Mouse (Mus musculus) heart, postnatal 0 days (tissue): ENCODE measurements at regions not wholly inside any gene's neighbourhood (a gene's known extent, or its start where the extent isn't known, plus 50 kb on each side); places are given as distances from the start of the nearest gene placed in this dataset.

ENCODE experiments used
- ATAC-seq: fragments of 200-750 bp; cut with Nextera tagmentation; 2 replicates; pipeline ENCODE4 v1.8.0; 2017; ENCODE audit warnings: low read depth, moderate number of reproducible peaks, moderate library complexity; ENCODE audit not compliant: insufficient read depth
- DNase-seq: peaks from one replicate; pipeline ENCODE4 v3.0.0-alpha.2; 2016; ENCODE audit warnings: low spot score
- H3K27ac ChIP-seq: fragments of 300-500 bp; sonication (generic); 2 replicates; pipeline ENCODE4 v1.5.1; 2014; ENCODE audit warnings: low read depth, mild to moderate bottlenecking
- H3K27me3 ChIP-seq: fragments of 300-500 bp; sonication (generic); 2 replicates; pipeline ENCODE4 v1.6.1; 2014; ENCODE audit warnings: low read length, mixed read lengths; ENCODE audit not compliant: control insufficient read depth, insufficient read depth
- H3K36me3 ChIP-seq: fragments of 300-500 bp; sonication (generic); replicated peaks from 2 replicates; pipeline ENCODE4 v1.6.1; 2014; ENCODE audit warnings: low read length, mixed read lengths; ENCODE audit not compliant: control insufficient read depth, insufficient read depth
- H3K4me1 ChIP-seq: fragments of 300-500 bp; sonication (generic); 2 replicates; pipeline ENCODE4 v1.6.1; 2014; ENCODE audit warnings: antibody characterized with exemption; ENCODE audit not compliant: control insufficient read depth, insufficient read depth
- H3K4me2 ChIP-seq: fragments of 300-500 bp; sonication (generic); 2 replicates; pipeline ENCODE4 v1.6.1; 2014; ENCODE audit warnings: low read depth, mild to moderate bottlenecking, low read length, moderate library complexity
- H3K4me3 ChIP-seq: fragments of 300-500 bp; sonication (generic); 2 replicates; pipeline ENCODE4 v1.5.1; 2014; ENCODE audit warnings: low read depth, low read length
- H3K9ac ChIP-seq: fragments of 300-500 bp; sonication (generic); replicated peaks from 2 replicates; pipeline ENCODE4 v1.6.1; 2014; ENCODE audit warnings: low read depth, low read length, mixed read lengths
- H3K9me3 ChIP-seq: fragments of 300-500 bp; sonication (generic); replicated peaks from 2 replicates; pipeline ENCODE4 v1.6.1; 2016; ENCODE audit warnings: low read length; ENCODE audit not compliant: control insufficient read depth
- CTCF ChIP-seq: IDR thresholded peaks from 2 replicates; pipeline ENCODE4 v1.5.1; 2016; ENCODE audit warnings: antibody characterized with exemption, control low read depth, low read depth
- EP300 ChIP-seq: IDR thresholded peaks from 2 replicates; pipeline ENCODE4 v1.6.1; 2016; ENCODE audit warnings: antibody characterized with exemption, low read depth
- WGBS: fragments of 180-500 bp; shearing (Covaris S2); extraction: QIAGEN DNeasy Blood & Tissue Kit; methylation state at CpG from one replicate; pipeline ENCODE4 v1.1.7; 2014; 5-methylcytosine and 5-hydroxymethylcytosine counted together

GRCm38 (mm10) chr1:66099562-66100444 lies 75.3 kb upstream of the Map2 start:
- H3K27ac ChIP-seq, result no peak overlapping the region
- H3K4me2 ChIP-seq, result no peak overlapping the region
- no peaks in the 10 kb centered on the region for H3K36me3 ChIP-seq
- H3K27me3 ChIP-seq, result no peaks in the 10 kb centered on the region
- H3K4me3 ChIP-seq, result no peak overlapping the region
- WGBS, result 70% methylated on average over 5 of the region's 5 CpGs
- TF ChIP-seq CTCF, result peak; percentile 64
- no peak for TF ChIP-seq EP300
- H3K9ac ChIP-seq, result no peak overlapping the region
- DNase-seq (peak; percentile 21), ATAC-seq (no peak)
- no peaks in the 10 kb centered on the region for H3K4me1 ChIP-seq
- no peaks in the 10 kb centered on the region for H3K9me3 ChIP-seq

- H3K9ac ChIP-seq, result no peak overlapping the region
- no peaks in the 10 kb centered on the region for H3K27me3 ChIP-seq
- TF ChIP-seq CTCF (no peak), EP300 (no peak)
- no peak overlapping the region for H3K27ac ChIP-seq
- DNase-seq, result no peak
- ATAC-seq, result no peak
- no peak overlapping the region for H3K4me2 ChIP-seq
- no peaks in the 10 kb centered on the region for H3K4me1 ChIP-seq
- no peaks in the 10 kb centered on the region for H3K36me3 ChIP-seq
- no peaks in the 10 kb centered on the region for H3K9me3 ChIP-seq
- H3K4me3 ChIP-seq, result no peak overlapping the region
- 19% methylated on average over 2 of the region's 2 CpGs for WGBS
Observed at GRCm38 (mm10) chr1:66101419-66101818, 73.7 kb upstream of the Map2 start.

GRCm38 (mm10) chr1:66104493-66104892 lies 70.6 kb upstream of the Map2 start:
- H3K36me3 ChIP-seq, result no peaks in the 10 kb centered on the region
- no peak overlapping the region for H3K4me2 ChIP-seq
- H3K9me3 ChIP-seq, result no peaks in the 10 kb centered on the region
- H3K27me3 ChIP-seq, result no peaks in the 10 kb centered on the region
- DNase-seq, result no peak
- no peak overlapping the region for H3K9ac ChIP-seq
- 28% methylated on average over 1 of the region's 1 CpGs for WGBS
- ATAC-seq, result no peak
- TF ChIP-seq CTCF (peak; percentile 47), EP300 (no peak)
- no peak overlapping the region for H3K27ac ChIP-seq
- H3K4me3 ChIP-seq, result no peak overlapping the region
- H3K4me1 ChIP-seq, result no peaks in the 10 kb centered on the region

- ATAC-seq, result no peak
- no peaks in the 10 kb centered on the region for H3K4me1 ChIP-seq
- no peak overlapping the region for H3K27ac ChIP-seq
- H3K9me3 ChIP-seq, result no peaks in the 10 kb centered on the region
- no peak overlapping the region for H3K4me3 ChIP-seq
- no peak overlapping the region for H3K9ac ChIP-seq
- 71% methylated on average over 4 of the region's 5 CpGs for WGBS
- H3K36me3 ChIP-seq, result no peaks in the 10 kb centered on the region
- no peak overlapping the region for H3K4me2 ChIP-seq
- no peak for DNase-seq
- H3K27me3 ChIP-seq, result no peaks in the 10 kb centered on the region
- TF ChIP-seq CTCF (no peak), EP300 (no peak)
Observed at GRCm38 (mm10) chr1:66105206-66105605, 69.9 kb upstream of the Map2 start.

- no peak for DNase-seq
- H3K36me3 ChIP-seq, result no peaks in the 10 kb centered on the region
- 80% methylated on average over 3 of the region's 3 CpGs for WGBS
- H3K27me3 ChIP-seq, result no peaks in the 10 kb centered on the region
- no peak overlapping the region for H3K4me3 ChIP-seq
- no peak overlapping the region for H3K9ac ChIP-seq
- H3K27ac ChIP-seq, result no peak overlapping the region
- no peaks in the 10 kb centered on the region for H3K4me1 ChIP-seq
- ATAC-seq, result no peak
- no peak overlapping the region for H3K4me2 ChIP-seq
- no peaks in the 10 kb centered on the region for H3K9me3 ChIP-seq
- TF ChIP-seq EP300, result no peak
- TF ChIP-seq CTCF, result no peak
Observed at GRCm38 (mm10) chr1:66108051-66108450, 67.0 kb upstream of the Map2 start.

DNA sequence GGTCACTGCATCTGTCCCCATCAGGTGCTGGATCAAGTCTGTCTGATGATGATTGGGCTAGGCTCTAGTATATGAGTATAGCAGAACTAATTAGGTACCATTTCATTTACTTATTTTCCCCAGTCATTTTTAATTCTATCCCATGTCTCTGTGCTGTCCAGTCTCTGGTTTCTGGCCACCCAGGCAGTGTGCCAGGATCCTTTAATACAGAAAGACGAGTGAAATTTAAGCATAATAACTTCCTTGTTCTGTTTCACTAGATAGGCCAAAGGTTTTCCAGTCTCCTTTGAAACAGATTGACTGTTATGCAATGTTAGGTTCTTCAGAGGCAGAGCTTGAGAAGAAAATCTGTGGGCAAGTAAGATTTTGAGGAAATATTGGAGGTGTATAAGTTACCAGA lies 61.2 kb upstream of the Map2 start:
- no peak overlapping the region for H3K9ac ChIP-seq
- no peak overlapping the region for H3K27ac ChIP-seq
- no peak overlapping the region for H3K4me3 ChIP-seq
- 50% methylated on average over 1 of the region's 1 CpGs for WGBS
- DNase-seq, result no peak
- no peak for TF ChIP-seq CTCF
- no peak for TF ChIP-seq EP300
- H3K9me3 ChIP-seq, result no peaks in the 10 kb centered on the region
- no peak overlapping the region for H3K4me2 ChIP-seq
- H3K27me3 ChIP-seq, result no peaks in the 10 kb centered on the region
- no peaks in the 10 kb centered on the region for H3K4me1 ChIP-seq
- H3K36me3 ChIP-seq, result no peaks in the 10 kb centered on the region
- ATAC-seq, result no peak
